Mouse (Mus musculus) effector memory CD4-positive, alpha-beta T cell, adult 7 months (primary cell): ENCODE results near the gene Atic. TPM values are rescaled to one million over a fixed set of nuclear protein-coding genes. Genes with fewer than 3 reads are reported as not detected.

Experiments used
- polyA plus RNA-seq: library from polyadenylated mRNA; unstranded; fragments of 100-300 nt; shearing (Covaris generic); gene quantifications from one replicate; pipeline ENCODE4 v1.2.1, GENCODE M21; 2017

Gene Atic
- polyA plus RNA-seq, result 14.7 TPM

GRCm38 (mm10) chr1:71556688-71557612, at the start of gene Atic:
TSS of gene Atic (plus strand) at chr1:71557150.

Other genes starting within 250 kb of the Atic start
- 0.60 TPM for gene Abca12, start 142.2 kb upstream of the Atic start, polyA plus RNA-seq
- 0.56 TPM for gene Fn1, start 96.0 kb downstream of the Atic start, polyA plus RNA-seq